Mouse (Mus musculus): ENCODE measurements at regions not wholly inside any gene's neighbourhood (a gene's known extent, or its start where the extent isn't known, plus 50 kb on each side); places are given as distances from the start of the nearest gene placed in this dataset.

DNA sequence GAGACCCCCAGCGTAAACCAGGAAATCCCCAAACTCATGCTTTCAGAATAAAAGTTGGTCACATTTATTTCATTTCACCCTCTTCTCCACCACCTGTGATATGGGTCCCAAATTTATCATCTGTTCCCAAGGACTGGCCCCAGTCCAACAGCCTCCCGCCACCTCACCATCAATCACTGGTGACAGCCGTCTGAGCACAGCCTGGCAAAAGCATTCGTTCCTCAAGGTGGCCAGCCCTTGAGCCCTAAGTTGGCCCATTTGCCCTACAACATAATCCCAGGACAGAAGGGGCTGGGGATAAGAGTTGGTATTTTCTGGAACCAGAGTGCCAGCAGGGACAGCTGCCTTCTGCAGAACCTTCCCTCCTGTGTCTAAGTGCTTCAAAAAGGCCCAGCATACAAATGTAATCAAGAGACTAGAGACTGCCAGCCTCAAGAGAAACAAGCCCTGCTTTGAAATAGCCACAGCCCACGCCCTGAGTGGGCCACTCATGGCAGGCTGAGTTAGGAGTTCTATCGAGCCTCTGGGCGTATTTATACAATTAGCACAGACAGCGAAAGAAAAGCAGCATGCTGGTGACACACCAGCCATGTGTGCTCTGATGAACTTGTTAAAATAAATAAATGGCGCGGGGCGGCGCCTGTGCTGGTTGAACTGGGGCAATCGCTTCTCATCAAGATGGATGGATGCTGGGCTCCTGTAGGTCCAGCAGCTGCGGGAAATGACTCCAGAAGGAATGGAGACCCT, 107.9 kb upstream of the Irx3 start:
- no peak for TF ChIP-seq CTCF (IDR thresholded peaks at IDR 0.05)
- TF ChIP-seq EP300 (IDR thresholded peaks at IDR 0.05): no peak

All from lung, postnatal 0 days (tissue).